Mouse (Mus musculus) limb, embryonic 12.5 days (tissue): ENCODE measurements at regions not wholly inside any gene's neighbourhood (a gene's known extent, or its start where the extent isn't known, plus 50 kb on each side); places are given as distances from the start of the nearest gene placed in this dataset.
A peak's percentile ranks its signal among the peaks of the same experiment; 100 is the strongest.

Experiments
- ATAC-seq: fragments of 200-750 bp; cut with Nextera tagmentation; 2 replicates; pipeline ENCODE4 v1.8.0; 2017; ENCODE audit warnings: low read depth, moderate TSS enrichment; ENCODE audit not compliant: insufficient number of reproducible peaks, insufficient read depth, low FRiP score, low TSS enrichment
- H3K27ac ChIP-seq: fragments of 300-500 bp; sonication (generic); 2 replicates; pipeline ENCODE4 v1.5.1; 2016; ENCODE audit warnings: mild to moderate bottlenecking, moderate library complexity
- H3K27me3 ChIP-seq: fragments of 300-500 bp; sonication (generic); 2 replicates; pipeline ENCODE4 v1.6.1; 2016; ENCODE audit warnings: mild to moderate bottlenecking, moderate library complexity
- H3K36me3 ChIP-seq: fragments of 300-500 bp; sonication (generic); 2 replicates; pipeline ENCODE4 v1.6.1; 2016; ENCODE audit warnings: mild to moderate bottlenecking, moderate library complexity
- H3K4me1 ChIP-seq: fragments of 300-500 bp; sonication (generic); replicated peaks from 2 replicates; pipeline ENCODE4 v1.6.1; 2016
- H3K4me2 ChIP-seq: fragments of 300-500 bp; sonication (generic); 2 replicates; pipeline ENCODE4 v1.6.1; 2016; ENCODE audit warnings: mild to moderate bottlenecking, moderate library complexity
- H3K4me3 ChIP-seq: fragments of 300-500 bp; sonication (generic); replicated peaks from 2 replicates; pipeline ENCODE4 v1.5.1; 2016; ENCODE audit warnings: mild to moderate bottlenecking
- H3K9ac ChIP-seq: fragments of 300-500 bp; sonication (generic); replicated peaks from 2 replicates; pipeline ENCODE4 v1.6.1; 2016; ENCODE audit warnings: mild to moderate bottlenecking, moderate library complexity
- H3K9me3 ChIP-seq: fragments of 300-500 bp; sonication (generic); 2 replicates; pipeline ENCODE4 v1.6.1; 2016; ENCODE audit warnings: mild to moderate bottlenecking, moderate library complexity
- WGBS: fragments of 180-500 bp; shearing (Covaris S2); methylation state at CpG from one replicate; pipeline ENCODE4 v1.1.7; 2016; 5-methylcytosine and 5-hydroxymethylcytosine counted together

DNA sequence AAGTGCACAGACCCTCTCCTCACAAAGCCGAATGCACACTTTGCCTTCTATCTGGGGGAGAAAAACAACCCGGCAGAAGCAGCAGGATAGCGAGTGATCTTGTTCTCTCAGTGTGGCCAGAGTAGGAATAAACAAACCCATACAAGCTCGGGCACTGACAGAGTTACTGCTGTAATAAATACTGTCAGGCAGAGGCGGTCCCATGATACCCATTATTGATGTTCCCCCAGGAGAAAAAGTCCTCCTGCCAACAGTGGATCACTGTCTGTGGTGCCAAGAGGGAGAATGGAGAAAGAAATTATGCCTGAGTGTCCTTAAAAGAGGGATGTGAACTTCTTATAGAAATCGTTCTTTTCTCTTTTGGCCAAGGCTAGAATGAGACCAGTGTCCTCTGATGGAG, 200.2 kb downstream of the Adra2a start:
- Histone ChIP-seq H3K27ac (no peak overlapping the region), H3K36me3 (no peaks in the 10 kb centered on the region), H3K4me3 (no peak overlapping the region), H3K27me3 (no peaks in the 10 kb centered on the region), H3K9me3 (no peaks in the 10 kb centered on the region), H3K4me2 (no peak overlapping the region), H3K9ac (no peak overlapping the region), H3K4me1 (no peaks in the 10 kb centered on the region)
- 46% methylated on average over 6 of the region's 6 CpGs for WGBS
- ATAC-seq: no peak

DNA sequence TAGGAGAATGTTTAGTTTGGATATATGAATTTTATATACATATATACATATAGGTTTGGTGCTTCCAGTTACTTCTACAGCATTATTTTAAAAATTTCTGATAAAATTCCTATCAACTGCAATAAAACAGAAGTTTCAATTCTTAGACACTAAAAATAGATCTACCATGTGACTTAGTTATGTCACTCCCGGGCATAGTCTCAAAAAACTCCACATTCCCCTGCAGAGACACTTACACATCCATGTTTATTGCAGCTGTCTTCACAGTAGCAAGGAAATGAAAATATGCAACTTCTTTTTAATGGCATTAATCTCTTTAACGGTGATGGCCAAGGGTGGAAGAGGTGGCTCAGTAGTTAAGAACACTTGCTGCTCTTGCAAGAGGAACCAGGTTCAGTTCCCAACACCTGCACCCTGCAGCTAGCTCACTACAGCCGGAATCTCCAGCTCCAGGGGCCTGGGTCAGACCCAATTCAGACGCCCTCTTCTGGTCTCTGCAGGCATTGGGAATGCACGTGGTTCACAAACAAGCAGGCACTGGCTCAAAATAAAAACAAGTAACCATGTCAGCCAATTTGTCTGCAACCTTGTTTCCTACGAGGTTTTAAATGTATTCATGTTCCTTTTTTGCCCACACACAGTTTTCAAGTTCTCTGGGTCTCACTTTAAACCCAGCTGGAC, 204.4 kb downstream of the Adra2a start:
- H3K9me3 ChIP-seq: no peaks in the 10 kb centered on the region
- H3K27me3 ChIP-seq: no peaks in the 10 kb centered on the region
- 22% methylated on average over 6 of the region's 6 CpGs for WGBS

DNA sequence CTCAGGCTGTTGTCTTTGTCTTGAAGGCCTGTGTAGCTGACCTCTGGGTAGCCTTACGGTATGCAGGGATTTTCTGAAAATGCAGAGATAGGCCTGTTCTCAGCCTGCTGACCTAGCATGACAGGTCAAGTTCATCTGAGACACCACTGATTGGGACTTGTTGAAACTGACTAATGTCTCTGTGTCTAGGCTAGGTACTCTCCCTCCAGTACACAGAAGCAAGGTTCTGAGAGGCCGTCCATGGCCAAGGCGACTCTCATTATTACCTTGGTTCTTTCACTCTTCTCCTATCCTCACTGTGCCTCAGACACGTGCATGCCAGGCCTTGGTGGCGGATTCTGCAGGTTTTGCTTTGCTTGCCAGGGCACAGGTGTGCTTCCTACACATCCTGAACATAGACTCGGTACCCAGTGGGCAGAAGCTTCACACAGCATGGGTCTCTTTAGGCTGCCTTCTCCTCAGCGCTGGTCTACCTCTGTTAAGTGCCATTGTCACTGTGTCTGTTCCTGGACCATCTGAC, 208.3 kb downstream of the Adra2a start:
- no peaks in the 10 kb centered on the region for H3K36me3 ChIP-seq
- ATAC-seq: no peak
- no peaks in the 10 kb centered on the region for H3K9me3 ChIP-seq
- H3K9ac ChIP-seq: no peak overlapping the region
- H3K4me1 ChIP-seq: no peaks in the 10 kb centered on the region
- H3K27me3 ChIP-seq: no peaks in the 10 kb centered on the region
- H3K4me3 ChIP-seq: no peak overlapping the region
- no peak overlapping the region for H3K4me2 ChIP-seq
- H3K27ac ChIP-seq: no peak overlapping the region
- 83% methylated on average over 7 of the region's 7 CpGs for WGBS

More for the DNA sequence above, 204.4 kb downstream of the Adra2a start:
- H3K9ac ChIP-seq: no peak overlapping the region
- no peak overlapping the region for H3K27ac ChIP-seq
- H3K4me3 ChIP-seq: no peak overlapping the region
- ATAC-seq: no peak
- H3K4me2 ChIP-seq: no peak overlapping the region
- no peaks in the 10 kb centered on the region for H3K4me1 ChIP-seq
- H3K36me3 ChIP-seq: no peaks in the 10 kb centered on the region

DNA sequence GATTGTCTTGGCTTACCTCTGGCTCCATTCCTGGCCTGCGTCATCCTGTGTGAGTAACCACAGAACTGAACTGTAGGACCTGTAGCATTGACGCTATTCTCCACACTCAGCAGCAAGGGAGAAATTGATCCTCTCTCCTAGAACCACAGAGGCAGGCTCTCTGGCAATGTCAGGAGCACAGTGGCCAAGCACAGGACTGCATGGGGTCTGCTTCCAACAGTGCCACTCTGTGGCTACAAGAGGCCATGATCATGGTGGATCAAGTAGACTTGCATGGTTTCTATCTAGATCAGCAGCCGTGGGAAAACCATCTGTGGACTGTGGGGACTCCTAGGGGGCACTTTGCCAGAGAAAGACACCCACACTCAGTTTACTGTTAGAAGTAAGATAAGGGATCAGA, 213.9 kb downstream of the Adra2a start:
- WGBS: 89% methylated on average over 3 of the region's 3 CpGs
- Histone ChIP-seq H3K4me2 (no peak overlapping the region), H3K36me3 (no peaks in the 10 kb centered on the region), H3K9ac (no peak overlapping the region), H3K4me3 (no peak overlapping the region), H3K27me3 (peaks cover 5% of the 10 kb centered on the region; the same call in 1 of the 2 replicates), H3K4me1 (no peaks in the 10 kb centered on the region), H3K9me3 (no peaks in the 10 kb centered on the region), H3K27ac (no peak overlapping the region)
- ATAC-seq: no peak

DNA sequence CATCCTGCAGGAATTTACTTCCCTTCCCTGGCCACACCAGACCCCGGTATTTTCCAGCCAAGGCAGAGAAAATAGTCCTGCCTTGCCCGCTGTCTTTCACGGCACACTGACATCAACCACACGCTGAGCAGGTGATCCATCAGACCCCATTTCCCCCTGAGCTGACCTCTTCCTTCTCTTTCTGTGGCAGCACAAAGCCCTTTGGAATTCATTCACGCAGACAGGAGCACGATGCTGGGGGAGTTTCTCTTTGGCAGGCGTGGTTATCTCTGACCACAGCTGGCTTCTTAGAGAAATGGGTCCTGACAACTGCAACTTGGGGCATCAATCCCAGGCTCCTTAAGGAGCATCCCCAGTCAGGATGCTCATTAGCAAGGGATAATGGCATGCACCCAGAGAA, 215.2 kb downstream of the Adra2a start:
- H3K27ac ChIP-seq: no peak overlapping the region
- no peaks in the 10 kb centered on the region for H3K9me3 ChIP-seq
- H3K27me3 ChIP-seq: peaks cover 5% of the 10 kb centered on the region; the same call in 1 of the 2 replicates
- no peaks in the 10 kb centered on the region for H3K4me1 ChIP-seq
- 26% methylated on average over 7 of the region's 7 CpGs for WGBS
- no peak overlapping the region for H3K4me2 ChIP-seq
- H3K9ac ChIP-seq: no peak overlapping the region
- no peak overlapping the region for H3K4me3 ChIP-seq
- no peak for ATAC-seq
- no peaks in the 10 kb centered on the region for H3K36me3 ChIP-seq

DNA sequence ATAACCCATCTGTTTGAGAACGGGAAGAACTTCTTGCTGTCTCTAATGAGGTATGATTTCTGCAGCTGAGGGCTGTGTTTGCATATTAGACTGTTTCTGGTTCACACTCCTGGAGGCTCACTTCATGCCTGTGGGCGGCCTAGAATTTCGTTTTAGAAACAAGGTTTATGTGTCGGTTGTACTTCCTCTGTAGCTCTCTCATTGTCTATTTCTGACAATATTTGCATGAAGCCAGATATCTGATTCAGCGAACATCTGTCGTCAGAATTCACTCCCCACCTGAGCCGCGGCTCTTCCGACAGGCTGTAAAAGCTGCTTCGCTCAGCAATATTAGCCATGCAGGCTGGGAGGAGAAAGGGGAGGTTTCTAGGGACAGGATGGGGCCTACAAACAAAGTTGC, 233.4 kb downstream of the Adra2a start:
- Histone ChIP-seq H3K9ac (no peak overlapping the region), H3K27me3 (no peaks in the 10 kb centered on the region), H3K4me1 (no peaks in the 10 kb centered on the region), H3K36me3 (no peaks in the 10 kb centered on the region), H3K4me3 (no peak overlapping the region), H3K4me2 (no peak overlapping the region), H3K9me3 (no peaks in the 10 kb centered on the region), H3K27ac (no peak overlapping the region)
- no peak for ATAC-seq
- 89% methylated on average over 10 of the region's 10 CpGs for WGBS

DNA sequence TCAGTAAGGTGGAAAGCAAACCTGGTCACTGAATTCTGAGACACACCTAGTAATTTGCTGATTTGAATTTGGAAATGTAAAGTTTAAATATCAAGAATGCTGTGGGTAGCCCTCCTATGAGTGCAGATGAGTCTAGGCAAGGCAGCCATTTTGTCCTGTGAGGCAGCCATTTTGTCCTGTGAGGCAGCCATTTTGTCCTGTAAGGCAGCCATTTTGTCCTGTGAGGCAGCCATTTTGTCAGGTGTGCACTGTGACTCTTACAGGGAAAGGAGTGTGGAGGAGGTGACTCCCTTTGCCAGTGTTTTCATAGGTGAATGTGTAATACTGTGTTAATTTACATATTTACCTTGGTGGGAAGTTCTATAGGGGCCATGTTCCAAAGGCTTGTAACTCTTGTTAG, 241.5 kb downstream of the Adra2a start:
- ATAC-seq: no peak
- H3K4me3 ChIP-seq: no peak overlapping the region
- no peak overlapping the region for H3K27ac ChIP-seq
- H3K27me3 ChIP-seq: no peaks in the 10 kb centered on the region
- no peaks in the 10 kb centered on the region for H3K9me3 ChIP-seq
- no peak overlapping the region for H3K9ac ChIP-seq
- no peaks in the 10 kb centered on the region for H3K36me3 ChIP-seq
- no peaks in the 10 kb centered on the region for H3K4me1 ChIP-seq
- H3K4me2 ChIP-seq: no peak overlapping the region

DNA sequence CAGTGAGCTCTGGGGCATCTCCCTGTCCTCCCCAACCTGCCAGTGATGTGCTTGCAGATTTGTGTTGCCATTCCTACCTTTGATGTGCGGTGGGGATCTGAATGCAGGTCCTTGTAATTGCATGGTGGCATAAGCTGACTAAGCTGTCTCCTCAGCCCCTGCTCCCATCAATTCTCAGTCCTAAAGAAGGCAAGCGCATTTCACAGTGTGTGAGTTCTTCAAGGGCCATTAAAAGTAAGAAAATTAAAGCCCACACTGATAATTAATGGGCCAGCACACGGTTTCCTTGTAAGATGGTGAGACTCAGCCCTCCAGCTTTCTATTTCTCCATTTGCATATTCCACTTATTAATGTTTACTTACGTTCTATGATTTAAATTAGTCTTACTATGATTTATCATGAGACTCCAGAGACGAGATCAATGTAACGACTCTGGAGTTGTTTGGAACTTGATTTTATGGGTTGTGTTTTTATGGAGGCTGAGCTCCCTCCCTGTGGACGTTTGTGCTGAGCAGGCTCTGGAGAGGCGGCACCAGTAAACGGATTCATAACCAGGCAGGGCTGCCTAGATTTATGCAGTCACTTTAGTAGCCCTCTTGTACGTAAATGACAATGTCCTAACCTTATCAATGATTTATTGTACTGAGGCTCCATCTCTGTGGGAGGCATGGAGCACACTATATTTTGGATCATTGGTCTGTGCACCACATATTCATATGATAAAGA, 253.9 kb downstream of the Adra2a start:
- Histone ChIP-seq H3K9ac (no peak overlapping the region), H3K27me3 (no peaks in the 10 kb centered on the region), H3K4me1 (0 out of 2 replicates have a peak, but pooled peaks cover 3% of the 10 kb centered on the region), H3K36me3 (no peaks in the 10 kb centered on the region), H3K9me3 (no peaks in the 10 kb centered on the region), H3K4me3 (no peak overlapping the region), H3K27ac (no peak overlapping the region), H3K4me2 (no peak overlapping the region)
- 38% methylated on average over 10 of the region's 10 CpGs for WGBS
- no peak for ATAC-seq

DNA sequence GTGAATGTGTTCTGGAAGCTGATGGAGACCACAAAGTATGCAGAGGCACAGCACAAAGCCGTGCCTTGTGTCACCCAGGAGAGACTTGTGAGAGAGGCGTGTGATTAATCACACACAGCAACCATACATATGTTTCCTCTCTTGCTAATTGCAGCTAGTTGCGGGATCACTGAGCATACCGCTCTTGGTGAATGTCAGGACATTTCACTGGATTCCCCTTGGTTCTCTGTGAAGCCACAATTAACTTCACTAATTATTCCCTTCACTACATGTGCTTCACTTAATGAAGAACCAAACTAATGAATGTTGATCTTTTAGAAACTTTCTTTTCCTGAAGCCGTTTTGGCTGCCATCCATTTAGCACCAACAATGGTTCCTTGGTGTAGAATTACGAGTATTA, 267.3 kb downstream of the Adra2a start:
- Histone ChIP-seq H3K36me3 (no peaks in the 10 kb centered on the region), H3K4me1 (peaks cover 8% of the 10 kb centered on the region), H3K4me2 (0 out of 2 replicates have a peak overlapping the region, but pooled peaks have one; percentile 1), H3K4me3 (no peak overlapping the region), H3K27ac (no peak overlapping the region), H3K27me3 (no peaks in the 10 kb centered on the region), H3K9me3 (peaks cover 6% of the 10 kb centered on the region; the same call in 1 of the 2 replicates), H3K9ac (no peak overlapping the region)
- 0 out of 2 replicates have a peak, but pooled peaks have one; percentile 59 for ATAC-seq
- 38% methylated on average over 6 of the region's 6 CpGs for WGBS

DNA sequence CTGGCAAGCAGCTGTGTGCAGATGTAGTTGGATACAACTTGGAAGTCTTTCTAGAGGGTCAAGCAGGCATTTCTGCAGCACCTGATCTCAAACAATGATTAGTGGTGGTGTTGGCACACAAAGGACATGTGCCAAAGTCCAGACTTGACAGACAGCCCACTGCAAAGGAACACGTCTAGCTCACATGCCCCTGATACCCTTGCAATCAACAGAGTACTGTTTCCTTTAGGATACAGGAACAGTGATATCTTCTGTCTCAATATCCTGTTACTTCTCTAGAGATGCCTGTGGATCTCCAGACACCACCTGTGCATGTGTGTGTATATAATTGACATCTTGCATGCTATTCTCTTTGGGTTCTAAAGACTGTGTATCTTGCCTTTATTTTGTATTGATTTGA, 267.8 kb downstream of the Adra2a start:
- Histone ChIP-seq H3K4me1 (peaks cover 8% of the 10 kb centered on the region), H3K9me3 (peaks cover 6% of the 10 kb centered on the region; the same call in 1 of the 2 replicates), H3K4me2 (no peak overlapping the region), H3K27ac (no peak overlapping the region), H3K36me3 (no peaks in the 10 kb centered on the region), H3K4me3 (no peak overlapping the region), H3K9ac (no peak overlapping the region), H3K27me3 (no peaks in the 10 kb centered on the region)
- ATAC-seq: no peak
- WGBS: 50% methylated on average over 1 of the region's 1 CpGs

DNA sequence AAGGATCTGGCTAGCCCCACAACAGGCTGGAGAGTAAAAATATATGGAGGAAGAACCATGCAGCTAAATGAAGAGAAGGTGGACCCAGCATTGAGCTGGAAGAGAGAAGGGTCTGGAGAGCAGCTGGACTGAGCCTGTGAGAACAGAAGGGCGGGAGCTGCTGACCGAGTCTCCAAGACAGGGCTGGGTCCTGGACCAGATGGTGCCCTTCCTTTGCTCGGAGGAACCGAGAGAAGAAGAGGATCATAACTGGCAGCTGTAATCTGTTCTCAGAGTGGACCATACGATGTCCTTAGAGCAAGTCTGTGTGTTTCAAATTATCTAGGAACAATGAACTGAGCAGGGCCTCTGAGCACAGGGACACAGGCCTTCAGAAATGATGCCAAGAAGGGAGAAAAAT, 279.3 kb downstream of the Adra2a start:
- Histone ChIP-seq H3K27me3 (no peaks in the 10 kb centered on the region), H3K9me3 (no peaks in the 10 kb centered on the region), H3K36me3 (no peaks in the 10 kb centered on the region), H3K9ac (no peak overlapping the region), H3K4me1 (no peaks in the 10 kb centered on the region), H3K4me3 (no peak overlapping the region), H3K27ac (no peak overlapping the region), H3K4me2 (no peak overlapping the region)
- WGBS: 45% methylated on average over 5 of the region's 5 CpGs
- ATAC-seq: no peak
